Mouse (Mus musculus) heart, postnatal 0 days (tissue): ENCODE results near the gene Lrrk1.

ENCODE experiments used
- CTCF ChIP-seq: IDR thresholded peaks from 2 replicates; pipeline ENCODE4 v1.5.1; 2016; ENCODE audit warnings: antibody characterized with exemption, control low read depth, low read depth
- EP300 ChIP-seq: IDR thresholded peaks from 2 replicates; pipeline ENCODE4 v1.6.1; 2016; ENCODE audit warnings: antibody characterized with exemption, low read depth

- TF ChIP-seq CTCF (no peak), EP300 (no peak)
These were observed 77.2 kb downstream of the Lrrk1 start for GRCm38 (mm10) chr7:66310670-66311656.
